Mouse (Mus musculus): ENCODE measurements around the gene Tbc1d16.
A peak's percentile ranks its signal among the peaks of the same experiment; 100 is the strongest.

DNA sequence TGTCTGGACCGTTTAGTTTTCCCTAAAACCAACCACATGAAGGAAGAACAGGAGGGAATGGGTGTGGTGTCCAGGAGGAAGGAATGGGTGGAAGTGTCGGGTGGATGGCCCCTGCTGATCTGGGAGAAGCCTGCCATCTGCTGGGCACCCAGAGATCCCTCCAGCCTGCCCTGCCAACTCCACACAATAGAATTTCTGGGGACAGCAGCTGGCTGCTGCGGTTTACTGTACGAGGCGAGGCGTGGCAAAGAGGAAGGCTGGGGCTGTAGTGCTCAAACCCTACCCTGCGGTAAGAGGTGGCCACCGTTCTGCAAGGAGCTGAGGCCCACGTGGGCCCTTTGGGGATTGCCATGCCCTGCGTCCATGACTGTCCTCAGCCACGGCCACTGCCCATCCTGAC, 37.8 kb downstream of the Tbc1d16 start:
- peak; percentile 87 for TF ChIP-seq CTCF (IDR thresholded peaks at IDR 0.05; ENCODE audit: insufficient read depth, low read length)
- no peak for TF ChIP-seq POLR2A (IDR thresholded peaks at IDR 0.05; ENCODE audit: borderline replicate concordance, extremely low read depth, low read depth, low read length)
